Mouse (Mus musculus) macrophage (primary cell): ENCODE measurements around the gene Slc50a1. TPM values are rescaled to one million over a fixed set of nuclear protein-coding genes. Genes with fewer than 3 reads are reported as not detected.

Experiments
- H3K27ac ChIP-seq: fragments of 350-480 bp; formaldehyde crosslinking; 2 replicates; pipeline ENCODE4 v1.9.0; 2021
- H3K36me3 ChIP-seq: fragments of 350-480 bp; formaldehyde crosslinking; 2 replicates; pipeline ENCODE4 v1.9.0; 2021; ENCODE audit errors: inconsistent target
- H3K4me3 ChIP-seq: fragments of 350-480 bp; formaldehyde crosslinking; 2 replicates; pipeline ENCODE4 v1.9.0; 2021; ENCODE audit errors: inconsistent target
- H3K79me2 ChIP-seq: fragments of 350-480 bp; formaldehyde crosslinking; 2 replicates; pipeline ENCODE4 v1.9.0; 2021; ENCODE audit errors: inconsistent target
- WGBS: methylation state at CpG from one replicate; pipeline ENCODE4 v1.1.7; 2026; ENCODE audit warnings: inconsistent platforms; ENCODE audit not compliant: missing documents; 5-methylcytosine and 5-hydroxymethylcytosine counted together
- polyA plus RNA-seq: library from polyadenylated mRNA; stranded (reverse); fragments of 250-400 nt; gene quantifications from 3 replicates; pipeline ENCODE4 v1.2.4, GENCODE M21; 2018; ENCODE audit warnings: inconsistent platforms
- total RNA-seq, 78 experiments: library from RNA; depleted of rRNA; stranded (reverse); fragments of 250-400 nt; gene quantifications; 1 replicate in 9 of 78; 2 replicates in 24 of 78; 3 replicates in 43 of 78; 4 replicates in 2 of 78; pipeline ENCODE4 v1.2.4; 2018; ENCODE audit warnings: inconsistent platforms in 56 of 78

Gene Slc50a1
- total RNA-seq (2018; cell fraction: chromatin; rRNA removed), result 10 to 100 TPM; 10.1 to 54.1 (median 26.9) TPM
- 10 to 100 TPM; 25.4 to 52.8 (median 36.8) TPM for total RNA-seq (2018; cell fraction: cytosol; rRNA removed)
- total RNA-seq (2018; cell fraction: nucleus; rRNA removed), result 10 to 100 TPM; 10.0 to 78.4 (median 48.7) TPM
- polyA plus RNA-seq, result 18.0 to 31.9 TPM (median 31.9 TPM) in 3 replicates

DNA sequence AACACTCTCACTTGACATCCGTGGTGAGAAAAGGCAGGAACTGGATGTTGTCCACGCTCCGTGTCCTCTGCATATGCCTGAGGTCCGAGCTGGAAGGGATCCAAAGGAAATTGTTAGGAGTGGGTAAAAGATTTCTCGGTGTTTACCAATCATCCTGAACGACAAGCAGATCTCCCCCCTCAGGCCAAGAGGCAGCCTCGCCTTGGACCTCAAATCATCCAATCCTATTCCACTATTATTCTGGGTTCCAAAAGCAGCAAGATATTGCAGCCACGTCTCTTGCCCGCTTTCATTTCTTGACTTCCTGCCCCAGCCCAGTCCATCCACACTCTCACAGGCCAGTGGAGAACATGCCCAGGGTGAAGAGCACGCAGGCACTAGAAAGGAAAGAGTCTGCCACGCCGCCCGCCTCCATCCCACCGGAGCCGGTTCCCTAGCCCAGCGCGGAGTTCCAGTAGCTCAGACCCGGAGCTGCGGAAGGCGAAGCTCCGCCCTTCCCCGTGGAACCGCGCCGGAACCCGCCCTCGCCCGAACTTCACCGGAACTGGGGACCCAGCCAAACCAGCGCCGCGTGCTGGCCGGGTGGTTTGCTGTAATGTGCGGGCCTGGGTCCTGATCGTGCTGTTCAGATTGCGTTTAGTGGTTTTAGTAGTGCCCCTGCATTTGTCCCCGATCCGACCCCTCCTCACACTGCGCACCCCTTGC lies at the start of gene Slc50a1:
Slc50a1 (minus strand) TSS at position 520 of the 705 bp plus-strand sequence.
- Histone ChIP-seq H3K79me2 (peaks cover 11% of the 10 kb centered on the region; the same call in 1 of the 2 replicates), H3K27ac (peak within 1 kb of the TSS; percentile 45; the same call in 1 of the 2 replicates), H3K36me3 (no peaks in the 10 kb centered on the region), H3K4me3 (peak within 1 kb of the TSS; percentile 73)
- WGBS, result under 1% methylated on average over 39 of the region's 39 CpGs

- no peak overlapping the region for H3K4me3 ChIP-seq
- no peaks in the 10 kb centered on the region for H3K79me2 ChIP-seq
- WGBS, result 4% methylated on average over 54 of the region's 58 CpGs
- no peaks in the 10 kb centered on the region for H3K36me3 ChIP-seq
- no peak overlapping the region for H3K27ac ChIP-seq
Measured at GRCm38 (mm10) chr3:89319591-89320350, 49.4 kb upstream of the Slc50a1 start.

DNA sequence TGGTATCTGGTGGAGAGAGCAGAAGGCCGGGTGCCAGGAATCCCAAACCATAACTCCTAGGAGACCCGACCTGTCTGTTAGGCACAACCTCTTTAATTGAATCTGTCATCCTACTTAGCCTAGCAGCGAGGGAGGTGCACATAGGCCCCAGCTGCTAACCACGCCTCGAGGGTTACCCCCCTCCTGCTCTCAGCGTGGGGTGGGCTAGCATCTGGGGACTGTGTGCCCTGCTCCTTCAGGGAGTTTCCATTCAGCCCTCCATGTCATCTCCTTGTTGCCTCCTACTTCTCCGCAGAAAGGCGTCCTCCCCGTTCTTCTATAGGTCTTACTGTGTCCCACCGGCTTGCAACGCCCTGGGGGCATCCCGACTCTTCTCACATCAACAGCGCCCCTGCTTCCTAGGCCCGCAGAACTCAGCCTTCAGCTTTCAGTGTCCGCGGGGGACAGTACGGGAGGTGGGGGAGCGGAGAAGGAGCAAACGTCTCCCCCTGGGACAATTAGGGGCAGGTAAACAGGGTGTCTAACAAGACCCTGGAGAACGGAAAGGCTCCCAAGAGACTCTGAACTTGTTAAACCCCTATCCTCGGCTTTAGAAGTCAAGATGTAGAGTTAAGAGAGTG lies 48.7 kb upstream of the Slc50a1 start:
- Histone ChIP-seq H3K4me3 (no peak overlapping the region), H3K36me3 (no peaks in the 10 kb centered on the region), H3K27ac (no peak overlapping the region), H3K79me2 (no peaks in the 10 kb centered on the region)
- WGBS, result 31% methylated on average over 21 of the region's 21 CpGs

DNA sequence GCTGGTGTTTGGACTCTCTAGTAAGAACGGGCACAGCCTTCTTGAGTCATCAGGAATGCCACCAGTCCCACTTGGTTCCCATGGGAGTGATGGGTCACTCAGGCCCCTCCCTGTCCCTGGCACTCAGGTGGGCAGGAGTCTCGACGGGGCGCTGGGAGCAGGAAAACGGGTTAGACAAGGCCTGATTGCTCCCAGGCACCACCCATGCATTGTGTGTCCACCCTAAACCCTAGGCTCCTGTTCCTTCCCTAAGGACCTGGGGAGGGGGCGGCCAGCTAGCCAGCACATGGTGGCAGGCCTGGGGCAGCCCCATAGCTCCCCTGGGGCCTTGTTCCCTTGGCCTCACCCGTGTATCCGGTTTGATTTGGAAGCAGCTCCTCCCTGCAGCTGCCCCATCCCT lies 47.9 kb upstream of the Slc50a1 start:
- Histone ChIP-seq H3K4me3 (no peak overlapping the region), H3K36me3 (no peaks in the 10 kb centered on the region), H3K27ac (no peak overlapping the region), H3K79me2 (no peaks in the 10 kb centered on the region)
- WGBS, result 77% methylated on average over 8 of the region's 8 CpGs

GRCm38 (mm10) chr3:89317246-89317645 lies 46.9 kb upstream of the Slc50a1 start:
- 86% methylated on average over 6 of the region's 6 CpGs for WGBS
- Histone ChIP-seq H3K79me2 (no peaks in the 10 kb centered on the region), H3K4me3 (no peak overlapping the region), H3K27ac (no peak overlapping the region), H3K36me3 (no peaks in the 10 kb centered on the region)

DNA sequence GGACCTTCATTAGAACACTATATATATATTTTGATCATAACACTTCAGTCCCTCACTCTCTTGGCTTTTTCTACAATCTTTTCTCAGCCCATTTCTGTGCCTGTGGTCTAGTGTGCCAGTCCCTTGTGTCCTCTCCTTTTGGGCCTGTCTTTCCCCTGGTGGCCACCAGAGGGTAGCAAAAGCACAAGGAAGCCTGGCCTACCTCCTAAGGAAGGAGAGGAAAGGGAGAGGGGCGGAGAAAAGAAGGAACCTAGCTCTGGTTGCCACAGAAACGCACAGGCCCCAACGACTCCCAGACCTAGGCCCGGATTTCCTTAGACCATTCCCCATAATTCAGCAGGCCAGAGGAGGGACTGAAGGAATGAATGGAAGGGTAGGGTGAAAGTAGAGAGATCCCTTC lies 46.5 kb upstream of the Slc50a1 start:
- no peak overlapping the region for H3K27ac ChIP-seq
- H3K4me3 ChIP-seq, result no peak overlapping the region
- no peaks in the 10 kb centered on the region for H3K36me3 ChIP-seq
- no peaks in the 10 kb centered on the region for H3K79me2 ChIP-seq
- 0% methylated on average over 1 of the region's 4 CpGs for WGBS

- H3K27ac ChIP-seq, result no peak overlapping the region
- H3K4me3 ChIP-seq, result no peak overlapping the region
- no peaks in the 10 kb centered on the region for H3K36me3 ChIP-seq
- WGBS, result 16% methylated on average over 40 of the region's 40 CpGs
- H3K79me2 ChIP-seq, result no peaks in the 10 kb centered on the region
Measured at GRCm38 (mm10) chr3:89315930-89316831, 45.8 kb upstream of the Slc50a1 start.

GRCm38 (mm10) chr3:89315195-89315929 lies 45.0 kb upstream of the Slc50a1 start:
- Histone ChIP-seq H3K79me2 (no peaks in the 10 kb centered on the region), H3K27ac (no peak overlapping the region), H3K4me3 (no peak overlapping the region), H3K36me3 (no peaks in the 10 kb centered on the region)
- 8% methylated on average over 25 of the region's 26 CpGs for whole genome bisulfite sequencing

- Histone ChIP-seq H3K79me2 (no peaks in the 10 kb centered on the region), H3K4me3 (no peak overlapping the region), H3K27ac (no peak overlapping the region), H3K36me3 (no peaks in the 10 kb centered on the region)
- WGBS, result 48% methylated on average over 2 of the region's 2 CpGs
Measured at GRCm38 (mm10) chr3:89314791-89315190, 44.4 kb upstream of the Slc50a1 start.

DNA sequence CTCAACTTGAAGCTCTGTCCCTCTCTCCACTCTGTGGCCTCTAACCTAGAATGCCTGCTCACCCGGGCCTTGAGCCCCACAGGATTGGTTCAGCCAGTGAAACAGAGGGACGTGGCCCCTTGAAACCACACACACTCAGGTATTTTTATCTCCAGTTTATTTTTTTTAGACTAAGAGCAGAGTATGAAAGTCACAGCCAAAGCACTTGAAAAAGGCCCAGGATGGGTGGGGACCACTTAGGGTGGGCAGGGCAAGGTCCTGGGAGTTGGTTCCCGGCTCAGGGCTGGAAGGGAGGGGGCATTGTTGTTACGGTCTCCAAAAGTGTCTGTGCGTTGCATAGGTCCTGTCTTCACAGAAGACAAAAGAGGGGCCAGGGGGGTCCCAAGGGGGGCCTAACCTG lies 44.0 kb upstream of the Slc50a1 start:
- no peak overlapping the region for H3K27ac ChIP-seq
- H3K36me3 ChIP-seq, result no peaks in the 10 kb centered on the region
- H3K79me2 ChIP-seq, result no peaks in the 10 kb centered on the region
- no peak overlapping the region for H3K4me3 ChIP-seq
- WGBS, result 86% methylated on average over 5 of the region's 5 CpGs

- 4% methylated on average over 9 of the region's 9 CpGs for WGBS
- H3K4me3 ChIP-seq, result no peak overlapping the region
- no peaks in the 10 kb centered on the region for H3K79me2 ChIP-seq
- H3K36me3 ChIP-seq, result no peaks in the 10 kb centered on the region
- no peak overlapping the region for H3K27ac ChIP-seq
Measured at GRCm38 (mm10) chr3:89308089-89308488, 37.7 kb upstream of the Slc50a1 start.

GRCm38 (mm10) chr3:89305551-89306325 lies 35.4 kb upstream of the Slc50a1 start:
- Histone ChIP-seq H3K27ac (no peak overlapping the region), H3K36me3 (no peaks in the 10 kb centered on the region), H3K4me3 (no peak overlapping the region), H3K79me2 (no peaks in the 10 kb centered on the region)
- 92% methylated on average over 5 of the region's 8 CpGs for WGBS

DNA sequence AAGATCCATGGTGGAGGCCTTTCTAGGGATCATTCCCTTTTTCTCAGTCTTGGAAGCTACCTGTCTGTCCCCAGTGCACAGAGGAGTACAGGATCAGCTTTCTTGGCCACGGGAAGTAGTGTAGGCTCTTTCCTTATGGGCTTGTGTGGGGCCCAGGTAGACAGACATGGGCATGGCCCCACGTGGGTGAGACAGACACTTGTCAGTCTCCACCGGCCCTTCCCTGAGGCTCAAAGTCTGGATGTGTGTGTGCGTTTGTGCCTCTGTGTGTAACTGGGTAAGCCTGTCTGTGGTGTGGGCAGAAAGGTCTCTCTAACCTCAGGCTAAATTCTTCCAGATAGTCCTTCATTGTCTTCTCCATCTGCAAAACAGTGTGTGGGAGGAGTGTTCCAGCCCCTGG lies 34.7 kb upstream of the Slc50a1 start:
- Histone ChIP-seq H3K27ac (no peak overlapping the region), H3K4me3 (no peak overlapping the region), H3K36me3 (no peaks in the 10 kb centered on the region), H3K79me2 (no peaks in the 10 kb centered on the region)
- WGBS, result 92% methylated on average over 4 of the region's 4 CpGs
